Mouse (Mus musculus): ENCODE results near the gene Vmn2r109. TPM values are rescaled to one million over a fixed set of nuclear protein-coding genes. Genes with fewer than 3 reads are reported as not detected.

Gene Vmn2r109
- polyA plus RNA-seq (2012; ENCODE audit: low replicate concordance): not detected in 2 replicates

GRCm38 (mm10) chr17:20564656-20565055, at the start of gene Vmn2r109:
Gene Vmn2r109 (minus strand): TSS chr17:20564756.

GRCm38 (mm10) chr17:20596323-20596722, 31.8 kb upstream of the Vmn2r109 start, which contains the start of gene Vmn2r110:
Gene Vmn2r110 (minus strand): TSS chr17:20596423.

GRCm38 (mm10) chr17:20497858-20498257, 66.7 kb downstream of the Vmn2r109 start, which contains the start of gene Vmn1r225:
Gene Vmn1r225 (plus strand): TSS chr17:20498158.

Other genes with a start within 250 kb of the Vmn2r109 start
- 0.01 TPM in 1 of 2 replicates, not detected in the other for gene Vmn2r107, start 219.5 kb downstream of the Vmn2r109 start, polyA plus RNA-seq (2012; ENCODE audit: low replicate concordance)
- gene Vmn1r224, start 150.6 kb downstream of the Vmn2r109 start, polyA plus RNA-seq (2012; ENCODE audit: low replicate concordance): not detected in 2 replicates
- not detected in 2 replicates for gene Vmn2r108, start 83.4 kb downstream of the Vmn2r109 start, polyA plus RNA-seq (2012; ENCODE audit: low replicate concordance)
- not detected in 2 replicates for gene Vmn1r225, start 66.6 kb downstream of the Vmn2r109 start, polyA plus RNA-seq (2012; ENCODE audit: low replicate concordance)
- 0.01 TPM in 1 of 2 replicates, not detected in the other for gene Vmn2r110, start 31.7 kb upstream of the Vmn2r109 start, polyA plus RNA-seq (2012; ENCODE audit: low replicate concordance)
- gene Fpr-rs3, start 60.1 kb upstream of the Vmn2r109 start, polyA plus RNA-seq (2012; ENCODE audit: low replicate concordance): not detected in 2 replicates
- not detected in 2 replicates for gene Vmn1r226, start 118.1 kb upstream of the Vmn2r109 start, polyA plus RNA-seq (2012; ENCODE audit: low replicate concordance)
- gene Vmn1r227, start 165.1 kb upstream of the Vmn2r109 start, polyA plus RNA-seq (2012; ENCODE audit: low replicate concordance): not detected in 2 replicates
- not detected in 2 replicates for gene Vmn1r228, start 221.4 kb upstream of the Vmn2r109 start, polyA plus RNA-seq (2012; ENCODE audit: low replicate concordance)
- not detected in 2 replicates for gene Vmn1r229, start 246.8 kb upstream of the Vmn2r109 start, polyA plus RNA-seq (2012; ENCODE audit: low replicate concordance)